Mouse (Mus musculus) CH12.LX (cell line): ENCODE data around the gene Klc1. TPM values are rescaled to one million over a fixed set of nuclear protein-coding genes. Genes with fewer than 3 reads are reported as not detected.

Experiments used
- DNase-seq: peaks from one replicate; pipeline ENCODE4 v3.0.0-alpha.2; 2013; ENCODE audit errors: extremely low read depth
- H3K27ac ChIP-seq: 2 replicates; pipeline ENCODE4 v1.5.1; 2012; ENCODE audit warnings: low read depth, mild to moderate bottlenecking, control low read depth, moderate library complexity; ENCODE audit not compliant: insufficient read depth
- H3K27me3 ChIP-seq: replicated peaks from 2 replicates; pipeline ENCODE3; 2012; ENCODE audit warnings: inconsistent platforms
- H3K36me3 ChIP-seq, 2 experiments: replicated peaks in 1 of 2; 2 replicates each; pipeline versions ENCODE3 to v1.6.1; 2012; ENCODE audit warnings: inconsistent platforms in 1 of 2, low read length in 1 of 2, mild to moderate bottlenecking in 1 of 2, mixed read lengths in 1 of 2, moderate library complexity in 1 of 2; ENCODE audit not compliant: control insufficient read depth in 1 of 2, insufficient read depth in 1 of 2
- H3K4me1 ChIP-seq, 2 experiments: 2 replicates each; pipeline ENCODE4 v1.6.1; 2012; ENCODE audit warnings: inconsistent platforms in 1 of 2, moderate library complexity in 1 of 2; ENCODE audit not compliant: insufficient read depth in 2 of 2, control insufficient read depth in 1 of 2
- H3K4me2 ChIP-seq: 2 replicates; pipeline ENCODE4 v1.6.1; 2012; ENCODE audit warnings: low read depth, mild to moderate bottlenecking, control low read depth; ENCODE audit not compliant: poor library complexity, insufficient read depth, severe bottlenecking
- H3K4me3 ChIP-seq, 3 experiments: fragments of 150-350 bp in 1 of 3; sonication (generic) in 1 of 3; replicated peaks in 1 of 3; 2 replicates each; pipeline versions ENCODE3 to v1.5.1; 2011 to 2012; ENCODE audit warnings: low read depth in 2 of 3, low read length in 2 of 3, mild to moderate bottlenecking in 2 of 3, moderate library complexity in 2 of 3, control low read depth in 1 of 3, improper control_type of control experiment in 1 of 3, inconsistent platforms in 1 of 3, mixed read lengths in 1 of 3; ENCODE audit not compliant: poor library complexity in 1 of 3
- H3K79me2 ChIP-seq: replicated peaks from 2 replicates; pipeline ENCODE4 v1.6.1; 2012; ENCODE audit warnings: mild to moderate bottlenecking, moderate library complexity; ENCODE audit not compliant: control insufficient read depth, poor library complexity, insufficient read depth, severe bottlenecking; ENCODE audit errors: extremely low read depth
- H3K9ac ChIP-seq: 2 replicates; pipeline ENCODE4 v1.6.1; 2012; ENCODE audit warnings: low read depth, mild to moderate bottlenecking, control low read depth, moderate library complexity; ENCODE audit not compliant: insufficient read depth
- H3K9me3 ChIP-seq: replicated peaks from 2 replicates; pipeline ENCODE3; 2012; ENCODE audit warnings: low read length, inconsistent platforms, mixed read lengths
- CHD2 ChIP-seq: IDR thresholded peaks from 2 replicates; pipeline ENCODE4 v1.6.1; 2011; ENCODE audit warnings: low read length, improper control_type of control experiment
- E2F4 ChIP-seq: IDR thresholded peaks from 2 replicates; pipeline ENCODE4 v1.6.1; 2011; ENCODE audit warnings: low read depth, low read length, improper control_type of control experiment; ENCODE audit not compliant: insufficient replicate concordance
- EP300 ChIP-seq: IDR thresholded peaks from 2 replicates; pipeline ENCODE4 v1.6.1; 2011; ENCODE audit warnings: low read length, improper control_type of control experiment
- ETS1 ChIP-seq: conservative IDR thresholded peaks from 2 replicates; pipeline ENCODE4 v1.6.1; 2012; ENCODE audit warnings: low read depth, mild to moderate bottlenecking, inconsistent platforms, low read length, improper control_type of control experiment, moderate library complexity
- IRF4 ChIP-seq: IDR thresholded peaks from 2 replicates; pipeline ENCODE4 v1.6.1; 2014; ENCODE audit warnings: low read depth, mild to moderate bottlenecking, inconsistent platforms, low read length, improper control_type of control experiment
- JUN ChIP-seq: IDR thresholded peaks from 2 replicates; pipeline ENCODE4 v1.6.1; 2011; ENCODE audit warnings: low read depth, mild to moderate bottlenecking, low read length, improper control_type of control experiment, moderate library complexity; ENCODE audit not compliant: insufficient read depth
- JUND ChIP-seq: conservative IDR thresholded peaks from 2 replicates; pipeline ENCODE4 v1.6.1; 2011; ENCODE audit warnings: low read depth, low read length, improper control_type of control experiment
- KAT2A ChIP-seq: IDR thresholded peaks from 2 replicates; pipeline ENCODE4 v1.6.1; 2012; ENCODE audit warnings: low read length, improper control_type of control experiment, inconsistent platforms; ENCODE audit not compliant: insufficient replicate concordance
- MAZ ChIP-seq: IDR thresholded peaks from 2 replicates; pipeline ENCODE4 v1.6.1; 2012; ENCODE audit warnings: low read depth, mild to moderate bottlenecking, inconsistent platforms, low read length, improper control_type of control experiment, moderate library complexity
- NELFE ChIP-seq: IDR thresholded peaks from 2 replicates; pipeline ENCODE4 v1.6.1; 2011; ENCODE audit warnings: low read depth, low read length, improper control_type of control experiment
- PAX5 ChIP-seq: IDR thresholded peaks from 2 replicates; pipeline ENCODE4 v1.6.1; 2012; ENCODE audit warnings: low read length, inconsistent platforms, mixed read lengths
- SIN3A ChIP-seq: IDR thresholded peaks from 2 replicates; pipeline ENCODE4 v1.6.1; 2012; ENCODE audit warnings: low read length, improper control_type of control experiment, inconsistent platforms
- ZC3H11A ChIP-seq: IDR thresholded peaks from 2 replicates; pipeline ENCODE4 v1.6.1; 2012; ENCODE audit warnings: low read depth, mild to moderate bottlenecking, inconsistent platforms, low read length, improper control_type of control experiment
- ZKSCAN1 ChIP-seq: IDR thresholded peaks from 2 replicates; pipeline ENCODE4 v1.6.1; 2012; ENCODE audit warnings: low read depth, inconsistent platforms, low read length, improper control_type of control experiment, borderline replicate concordance
- ZMIZ1 ChIP-seq: IDR thresholded peaks from 2 replicates; pipeline ENCODE4 v1.6.1; 2012; ENCODE audit warnings: low read depth, mild to moderate bottlenecking, inconsistent platforms, low read length, improper control_type of control experiment
- ZNF384 ChIP-seq: IDR thresholded peaks from 2 replicates; pipeline ENCODE4 v1.6.1; 2012; ENCODE audit warnings: low read depth, low read length, improper control_type of control experiment, inconsistent platforms
- dilution Hi-C: fragments of 300-500 bp; cut with MboI; formaldehyde crosslinking; loops from 2 replicates; pipeline ENCODE4 v1.14.3; 2020; ENCODE audit warnings: low sequenced_read_pairs; ENCODE audit not compliant: extremely low pct_unique_long_range_greater_than_20kb, extremely low pct_ligation_motif_present
- in situ Hi-C: fragments of 300-500 bp; cut with MboI; formaldehyde crosslinking; loops from 3 replicates; pipeline ENCODE4 v1.14.3; 2019; ENCODE audit warnings: low sequenced_read_pairs, low pct_ligation_motif_present, low pct_unique_long_range_greater_than_20kb, mixed read lengths
- polyA plus RNA-seq: library from polyadenylated mRNA; unstranded; fragments of >175 nt; gene quantifications from 2 replicates; pipeline ENCODE4 v1.2.1, GENCODE M21; 2012; ENCODE audit warnings: low read depth; ENCODE audit not compliant: insufficient read length
- total RNA-seq, 2 experiments: library from RNA; depleted of rRNA; stranded (reverse); fragments of 300-350 nt in 1 of 2; fragments of >200 nt in 1 of 2; gene quantifications; 2 replicates each; pipeline ENCODE4 v1.2.3; 2012 to 2014

Klc1 gene
- total and polyA plus RNA-seq, 3 experiments: 45.6 to 77.0 (median 55.1) TPM

DNA sequence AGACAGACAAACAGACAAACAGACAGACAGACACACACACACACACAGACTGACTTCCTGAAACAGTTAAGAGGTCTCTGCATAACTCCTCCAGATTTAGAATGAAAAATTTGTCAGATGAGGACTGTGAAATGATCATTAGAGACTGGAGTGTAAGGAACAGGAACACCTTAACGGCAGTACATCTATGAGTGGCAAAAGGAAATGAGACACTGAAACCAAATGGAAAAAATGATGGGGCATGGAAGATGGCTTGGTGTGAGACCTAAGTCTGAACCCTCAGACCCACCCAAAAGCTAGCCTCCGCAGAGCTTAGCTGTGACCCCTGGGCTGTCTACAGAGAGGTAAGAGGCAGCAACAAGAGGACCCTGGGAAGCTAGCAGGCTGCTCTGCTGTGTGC, 96.8 kb downstream of the Klc1 start:
- peak; percentile 23 for DNase-seq
- Histone ChIP-seq H3K4me1 (peaks cover 3 to 21% of the 10 kb centered on the region in 2 experiments), H3K4me3 (no peak overlapping the region), H3K4me2 (no peak overlapping the region), H3K27me3 (no peaks in the 10 kb centered on the region), H3K36me3 (no peaks in the 10 kb centered on the region), H3K27ac (no peak overlapping the region), H3K9ac (no peak overlapping the region), H3K79me2 (no peaks in the 10 kb centered on the region), H3K9me3 (peaks cover 3% of the 10 kb centered on the region)
- in situ Hi-C loops: loop anchor here (10.0 kb wide), 1 partner anchor 111 kb away; no protein-coding TSS in a partner anchor
- dilution Hi-C loops: no loop called here
- TF ChIP-seq ZKSCAN1 (no peak), JUN (peak; percentile 44; the same call in 1 of the 2 replicates), JUND (peak; percentile 54; the same call in 1 of the 2 replicates), ZC3H11A (no peak), MAZ (no peak), SIN3A (no peak), IRF4 (no peak), ZNF384 (no peak), PAX5 (no peak), CHD2 (no peak), ZMIZ1 (no peak), EP300 (peak; percentile 71), E2F4 (no peak), ETS1 (no peak), NELFE (no peak), KAT2A (no peak)

Other genes starting within 250 kb of the Klc1 start
- gene Eif5, start 220.8 kb upstream of the Klc1 start, total RNA-seq (2012; rRNA removed): 118 and 129 TPM in 2 replicates
- 156 and 182 TPM in 2 replicates for gene Eif5, start 220.8 kb upstream of the Klc1 start, total RNA-seq (2014; rRNA removed)
- 282 and 284 TPM in 2 replicates for gene Eif5, start 220.8 kb upstream of the Klc1 start, polyA plus RNA-seq
- 40.2 and 43.7 TPM in 2 replicates for gene Mark3, start 184.3 kb upstream of the Klc1 start, total RNA-seq (2012; rRNA removed)
- 51.2 and 58.7 TPM in 2 replicates for gene Mark3, start 184.3 kb upstream of the Klc1 start, total RNA-seq (2014; rRNA removed)
- gene Mark3, start 184.3 kb upstream of the Klc1 start, polyA plus RNA-seq: 34.3 and 40.7 TPM in 2 replicates
- gene Ckb, start 86.5 kb upstream of the Klc1 start, total RNA-seq (2012; rRNA removed): 3.2 and 3.7 TPM in 2 replicates
- gene Ckb, start 86.5 kb upstream of the Klc1 start, total RNA-seq (2014; rRNA removed): not detected in 2 replicates
- 0.27 and 0.54 TPM in 2 replicates for gene Ckb, start 86.5 kb upstream of the Klc1 start, polyA plus RNA-seq
- 37.4 and 55.0 TPM in 2 replicates for gene Trmt61a, start 80.7 kb upstream of the Klc1 start, total RNA-seq (2012; rRNA removed)
- 21.8 and 23.3 TPM in 2 replicates for gene Trmt61a, start 80.7 kb upstream of the Klc1 start, total RNA-seq (2014; rRNA removed)
- gene Trmt61a, start 80.7 kb upstream of the Klc1 start, polyA plus RNA-seq: 34.1 and 35.5 TPM in 2 replicates
- 24.1 and 26.9 TPM in 2 replicates for gene Bag5, start 45.6 kb upstream of the Klc1 start, total RNA-seq (2012; rRNA removed)
- 25.6 and 27.9 TPM in 2 replicates for gene Bag5, start 45.6 kb upstream of the Klc1 start, total RNA-seq (2014; rRNA removed)
- 27.9 and 29.2 TPM in 2 replicates for gene Bag5, start 45.6 kb upstream of the Klc1 start, polyA plus RNA-seq
- gene Apopt1, start 45.6 kb upstream of the Klc1 start, total RNA-seq (2012; rRNA removed): 38.7 and 43.6 TPM in 2 replicates
- 35.9 and 36.0 TPM in 2 replicates for gene Apopt1, start 45.6 kb upstream of the Klc1 start, total RNA-seq (2014; rRNA removed)
- gene Apopt1, start 45.6 kb upstream of the Klc1 start, polyA plus RNA-seq: 49.1 and 49.9 TPM in 2 replicates
- gene Xrcc3, start 55.0 kb downstream of the Klc1 start, total RNA-seq (2012; rRNA removed): 16.3 and 21.8 TPM in 2 replicates
- 7.4 and 11.8 TPM in 2 replicates for gene Xrcc3, start 55.0 kb downstream of the Klc1 start, total RNA-seq (2014; rRNA removed)
- 12.9 and 13.3 TPM in 2 replicates for gene Xrcc3, start 55.0 kb downstream of the Klc1 start, polyA plus RNA-seq
- gene Zfyve21, start 55.3 kb downstream of the Klc1 start, total RNA-seq (2012; rRNA removed): 5.9 and 8.4 TPM in 2 replicates
- gene Zfyve21, start 55.3 kb downstream of the Klc1 start, total RNA-seq (2014; rRNA removed): 6.3 and 7.6 TPM in 2 replicates
- 3.3 and 4.1 TPM in 2 replicates for gene Zfyve21, start 55.3 kb downstream of the Klc1 start, polyA plus RNA-seq
- gene Ppp1r13b, start 149.3 kb downstream of the Klc1 start, total RNA-seq (2012; rRNA removed): 0.64 and 0.76 TPM in 2 replicates
- 0.34 and 0.42 TPM in 2 replicates for gene Ppp1r13b, start 149.3 kb downstream of the Klc1 start, total RNA-seq (2014; rRNA removed)
- 1.3 and 2.0 TPM in 2 replicates for gene Ppp1r13b, start 149.3 kb downstream of the Klc1 start, polyA plus RNA-seq
- 224 and 276 TPM in 2 replicates for gene Atp5mpl, start 208.1 kb downstream of the Klc1 start, total RNA-seq (2012; rRNA removed)
- gene Atp5mpl, start 208.1 kb downstream of the Klc1 start, total RNA-seq (2014; rRNA removed): 669 and 768 TPM in 2 replicates
- gene Atp5mpl, start 208.1 kb downstream of the Klc1 start, polyA plus RNA-seq: 164 and 172 TPM in 2 replicates
- gene Tdrd9, start 212.7 kb downstream of the Klc1 start, total RNA-seq (2012; rRNA removed): not detected in 2 replicates
- not detected in 2 replicates for gene Tdrd9, start 212.7 kb downstream of the Klc1 start, total RNA-seq (2014; rRNA removed)
- gene Tdrd9, start 212.7 kb downstream of the Klc1 start, polyA plus RNA-seq: not detected in 2 replicates
- not detected in 2 replicates for gene Rd3l, start 222.5 kb downstream of the Klc1 start, total RNA-seq (2012; rRNA removed)
- not detected in 2 replicates for gene Rd3l, start 222.5 kb downstream of the Klc1 start, total RNA-seq (2014; rRNA removed)
- gene Rd3l, start 222.5 kb downstream of the Klc1 start, polyA plus RNA-seq: not detected in 2 replicates